Mouse (Mus musculus) midbrain, embryonic 15.5 days (tissue): ENCODE measurements around the gene Vmp1. TPM values are rescaled to one million over a fixed set of nuclear protein-coding genes. Genes with fewer than 3 reads are reported as not detected.

Experiments used
- microRNA counts: library from miRNA; unstranded; fragments of <30 nt; microRNA quantifications from one replicate; lab custom pipeline; 2016
- microRNA-seq: library from miRNA; unstranded; fragments of <30 nt; microRNA quantifications from one replicate; pipeline ENCODE4, GENCODE M21; 2016
- polyA plus RNA-seq: library from polyadenylated mRNA; unstranded; fragments of >200 nt; fragmentation: Nextera tagmentation; extraction: Ambion mirVana; gene quantifications from 2 replicates; pipeline ENCODE4 v1.2.1, GENCODE M21; 2015

Gene Vmp1
- polyA plus RNA-seq, 1 experiment from 2014 or later = 111 TPM

MicroRNA genes within 50 kb of the gene (microRNA counts, 519-probe panel; counts per million panel counts)
- 3,360 counts per million, percentile 78 among the panel's probes with 10 or more counts for microRNA mmu-miR-21 (lab: Ali Mortazavi, UCI)

Small RNA genes within 50 kb of the gene (microRNA-seq; reads per million reads assigned to microRNA genes)
- 3,593 reads per million, percentile 88 among the genes with 10 or more reads in this experiment for gene Mir21a

Other genes starting within 250 kb of the Vmp1 start
- 16.0 and 16.8 TPM in 2 replicates for gene Rnft1, start 199.2 kb downstream of the Vmp1 start, polyA plus RNA-seq
- gene Rps6kb1, start 139.0 kb downstream of the Vmp1 start, polyA plus RNA-seq = 49.5 and 53.2 TPM in 2 replicates
- 6.8 and 6.9 TPM in 2 replicates for gene Tubd1, start 138.8 kb downstream of the Vmp1 start, polyA plus RNA-seq
- 30.6 and 30.7 TPM in 2 replicates for gene Ptrh2, start 149 bp upstream of the Vmp1 start, polyA plus RNA-seq
- gene Cltc, start 73.7 kb upstream of the Vmp1 start, polyA plus RNA-seq = 152 and 166 TPM in 2 replicates
- 21.7 and 22.6 TPM in 2 replicates for gene Dhx40, start 123.9 kb upstream of the Vmp1 start, polyA plus RNA-seq